Mouse (Mus musculus): ENCODE data around the gene Cldn11.

DNA sequence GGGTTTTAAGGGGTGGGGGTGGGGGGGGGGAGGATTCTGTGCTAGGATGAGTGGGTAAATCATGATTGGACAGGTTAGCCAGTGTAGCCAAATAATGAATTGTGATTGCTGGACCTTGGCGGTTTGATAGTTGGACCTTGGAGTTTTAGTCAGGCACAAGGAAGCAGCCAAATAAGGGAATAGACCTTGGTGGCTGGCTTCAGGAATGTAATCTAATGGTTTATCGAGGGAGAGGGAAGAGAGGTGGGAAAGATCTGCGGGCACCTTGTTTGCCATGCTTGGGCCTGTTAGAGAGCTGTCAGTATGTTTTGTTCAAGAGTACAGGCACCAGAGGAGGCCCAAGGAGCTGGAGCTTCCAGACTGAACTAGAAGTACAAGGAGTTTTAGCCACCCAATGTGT, 22.9 kb upstream of the Cldn11 start:
- TF ChIP-seq CTCF (IDR thresholded peaks at IDR 0.05; ENCODE audit: low read depth, low read length) (no peak), POLR2A (IDR thresholded peaks at IDR 0.05; ENCODE audit: borderline replicate concordance, low read depth, low read length) (no peak)
